Comparison of ENCODE assay signal across 14 mouse cellular contexts in genomic region chr6:137191026-137191425, GRCm38 (mm10). TPM values are rescaled to one million over a fixed set of nuclear protein-coding genes. Genes with fewer than 3 reads are reported as not detected.
"Had no signal": no experiment of that assay in that cellular context is flagged by ENCODE, and none has a peak within 500 bp of the region (broad histone marks: within the 10 kb centered on the region; RNA-seq: fewer than 3 reads in every experiment).

No protein-coding gene starts in this region.

- DNase-seq: kidney, adult 11 months; kidney, adult 9 months; kidney, postnatal 36 days; layer of hippocampus, adult 9-11 months; left cerebral cortex, postnatal 4 days; right cerebral cortex, postnatal 14 days; thymus, postnatal 4 days had no signal

- H3K27ac ChIP-seq: kidney, postnatal 0 days; limb, embryonic 13.5 days; liver, embryonic 15.5 days; macrophage; stomach, embryonic 15.5 days had no signal

- H3K4me1 ChIP-seq: limb, embryonic 13.5 days; liver, embryonic 15.5 days; megakaryocyte, embryonic 14.5 days; stomach, embryonic 15.5 days had no signal

- H3K4me2 ChIP-seq: limb, embryonic 13.5 days; liver, embryonic 15.5 days; midbrain, embryonic 11.5 days; stomach, embryonic 15.5 days had no signal

- H3K9ac ChIP-seq: limb, embryonic 13.5 days; liver, embryonic 15.5 days; stomach, embryonic 15.5 days had no signal

- H3K9me3 ChIP-seq: limb, embryonic 13.5 days; liver, embryonic 15.5 days; megakaryocyte, embryonic 14.5 days; stomach, embryonic 15.5 days had no signal

- H3K4me3 ChIP-seq: limb, embryonic 13.5 days; liver, embryonic 15.5 days; megakaryocyte, embryonic 14.5 days; stomach, embryonic 15.5 days had no signal

- H3K27me3 ChIP-seq: limb, embryonic 13.5 days; liver, embryonic 15.5 days; megakaryocyte, embryonic 14.5 days; stomach, embryonic 15.5 days had no signal

- H3K36me3 ChIP-seq: limb, embryonic 13.5 days; liver, embryonic 15.5 days; stomach, embryonic 15.5 days had no signal

RNA-seq across cellular contexts. Expression of gene Rerg, which starts 20.7 kb away (rescaled TPM):
- polyA plus RNA-seq: macrophage had no signal
